Mouse (Mus musculus) G1E (cell line): ENCODE data around the gene Gm2174. TPM values are rescaled to one million over a fixed set of nuclear protein-coding genes. Genes with fewer than 3 reads are reported as not detected.
A peak's percentile ranks its signal among the peaks of the same experiment; 100 is the strongest.

ENCODE experiments used
- ATAC-seq: 2 replicates; pipeline ENCODE4 v1.8.0; 2016; ENCODE audit warnings: mild to moderate bottlenecking; ENCODE audit not compliant: insufficient number of reproducible peaks, poor library complexity, low FRiP score, severe bottlenecking; ENCODE audit errors: extremely low read depth
- DNase-seq: peaks from one replicate; pipeline ENCODE4 v3.0.0; 2012; ENCODE audit warnings: low spot score
- H3K27me3 ChIP-seq: 2 replicates; pipeline ENCODE4 v1.6.1; 2012; ENCODE audit warnings: mild to moderate bottlenecking, low read length, inconsistent platforms; ENCODE audit not compliant: insufficient read depth
- H3K36me3 ChIP-seq: replicated peaks from 2 replicates; pipeline ENCODE3; 2012; ENCODE audit warnings: mild to moderate bottlenecking, inconsistent platforms
- H3K4me1 ChIP-seq: 2 replicates; pipeline ENCODE4 v1.6.1; 2012; ENCODE audit warnings: low read depth, low read length, inconsistent platforms, mixed read lengths; ENCODE audit not compliant: insufficient read depth
- H3K4me3 ChIP-seq: 2 replicates; pipeline ENCODE4 v1.5.1; 2012; ENCODE audit warnings: low read depth, mild to moderate bottlenecking, inconsistent platforms, low read length, moderate library complexity, mixed read lengths
- H3K9me3 ChIP-seq: replicated peaks from 2 replicates; pipeline ENCODE4 v1.6.1; 2012; ENCODE audit warnings: inconsistent platforms
- CTCF ChIP-seq: IDR thresholded peaks from 2 replicates; pipeline ENCODE4 v1.5.1; 2012; ENCODE audit warnings: low read depth, low read length, inconsistent platforms, mixed read lengths
- GATA1 ChIP-seq: IDR thresholded peaks from 2 replicates; pipeline ENCODE4 v1.6.1; 2012; ENCODE audit warnings: borderline replicate concordance, low read length, inconsistent platforms, mixed read lengths
- GATA2 ChIP-seq: IDR thresholded peaks from 2 replicates; pipeline ENCODE4 v1.6.1; 2012; ENCODE audit warnings: low read depth, low read length, inconsistent platforms, borderline replicate concordance
- POLR2AphosphoS5 ChIP-seq: IDR thresholded peaks from 2 replicates; pipeline ENCODE4 v1.6.1; 2012; ENCODE audit warnings: low read depth, low read length, inconsistent platforms; ENCODE audit not compliant: insufficient replicate concordance
- TAL1 ChIP-seq: conservative IDR thresholded peaks from 2 replicates; pipeline ENCODE4 v1.6.1; 2012; ENCODE audit warnings: low read depth, low read length, inconsistent platforms, mixed read lengths
- polyA plus RNA-seq: library from polyadenylated mRNA; stranded (reverse); fragments of >175 nt; gene quantifications from 2 replicates; pipeline ENCODE4 v1.2.3, GENCODE M21; 2012
- total RNA-seq, 2 experiments: library from RNA; stranded (forward) in 1 of 2; stranded (reverse) in 1 of 2; fragments of 200-1000 nt in 1 of 2; fragments of >200 nt in 1 of 2; fragmentation: Nextera tagmentation in 1 of 2; gene quantifications; 2 replicates each; pipeline ENCODE4 v1.2.3; 2014 to 2017

The Gm2174 gene
- total and polyA plus RNA-seq, 3 experiments, result 52.9 TPM; not detected in 2

- no peaks in the 10 kb centered on the region for H3K27me3 ChIP-seq
- ATAC-seq (no peak), DNase-seq (no peak)
- TF ChIP-seq GATA1 (no peak), CTCF (no peak), GATA2 (no peak), TAL1 (no peak), POLR2AphosphoS5 (no peak)
- H3K9me3 ChIP-seq, result no peaks in the 10 kb centered on the region
- no peaks in the 10 kb centered on the region for H3K4me1 ChIP-seq
- no peak overlapping the region for H3K4me3 ChIP-seq
- H3K36me3 ChIP-seq, result peaks cover 25% of the 10 kb centered on the region
Observed at GRCm38 (mm10) chrX:56477553-56477952, 29.8 kb downstream of the Gm2174 start.

GRCm38 (mm10) chrX:56481906-56482305 is 34.1 kb downstream of the Gm2174 start:
- no peak overlapping the region for H3K4me3 ChIP-seq
- no peaks in the 10 kb centered on the region for H3K27me3 ChIP-seq
- ATAC-seq (no peak), DNase-seq (no peak)
- no peaks in the 10 kb centered on the region for H3K9me3 ChIP-seq
- peaks cover 26% of the 10 kb centered on the region for H3K36me3 ChIP-seq
- H3K4me1 ChIP-seq, result no peaks in the 10 kb centered on the region; the same call in 1 of the 2 replicates
- TF ChIP-seq CTCF, result no peak
- no peak for TF ChIP-seq TAL1
- no peak for TF ChIP-seq POLR2AphosphoS5

- no peak for DNase-seq
- Histone ChIP-seq H3K9me3 (no peaks in the 10 kb centered on the region), H3K36me3 (peaks cover 32% of the 10 kb centered on the region), H3K4me3 (no peak overlapping the region), H3K27me3 (no peaks in the 10 kb centered on the region), H3K4me1 (no peaks in the 10 kb centered on the region; the same call in 1 of the 2 replicates)
- no peak for TF ChIP-seq GATA1
- peak; percentile 55 for TF ChIP-seq CTCF
- ATAC-seq, result no peak
Observed at GRCm38 (mm10) chrX:56489758-56490157, 42.0 kb downstream of the Gm2174 start.

- Histone ChIP-seq H3K27me3 (no peaks in the 10 kb centered on the region), H3K4me1 (no peaks in the 10 kb centered on the region), H3K9me3 (no peaks in the 10 kb centered on the region), H3K36me3 (peaks cover 45% of the 10 kb centered on the region), H3K4me3 (no peak overlapping the region)
- no peak for ATAC-seq
- DNase-seq, result no peak
- TF ChIP-seq GATA2 (no peak), TAL1 (no peak), GATA1 (no peak), CTCF (no peak)
Observed at GRCm38 (mm10) chrX:56497241-56497640, 49.5 kb downstream of the Gm2174 start.

Other genes with a start within 250 kb of the Gm2174 start
- not detected in 2 replicates for gene Gm773, start 235.1 kb upstream of the Gm2174 start, total RNA-seq (2014; fragmentation: Nextera tagmentation)
- gene Gm773, start 235.1 kb upstream of the Gm2174 start, total RNA-seq (2017), result not detected in 2 replicates
- gene Gm773, start 235.1 kb upstream of the Gm2174 start, polyA plus RNA-seq, result not detected in 2 replicates
- gene Zfp449, start 101.6 kb upstream of the Gm2174 start, total RNA-seq (2014; fragmentation: Nextera tagmentation), result 0.68 and 0.83 TPM in 2 replicates
- 0.46 and 0.66 TPM in 2 replicates for gene Zfp449, start 101.6 kb upstream of the Gm2174 start, total RNA-seq (2017)
- 0.01 and 0.02 TPM in 2 replicates for gene Zfp449, start 101.6 kb upstream of the Gm2174 start, polyA plus RNA-seq
- not detected in 2 replicates for gene Smim10l2a, start 73.4 kb upstream of the Gm2174 start, total RNA-seq (2014; fragmentation: Nextera tagmentation)
- 0.11 TPM in 1 of 2 replicates, not detected in the other for gene Smim10l2a, start 73.4 kb upstream of the Gm2174 start, total RNA-seq (2017)
- not detected in 2 replicates for gene Smim10l2a, start 73.4 kb upstream of the Gm2174 start, polyA plus RNA-seq
- 126 and 143 TPM in 2 replicates for gene Ints6l, start 6.9 kb downstream of the Gm2174 start, total RNA-seq (2014; fragmentation: Nextera tagmentation)
- 163 and 178 TPM in 2 replicates for gene Ints6l, start 6.9 kb downstream of the Gm2174 start, total RNA-seq (2017)
- gene Ints6l, start 6.9 kb downstream of the Gm2174 start, polyA plus RNA-seq, result 4.0 and 6.3 TPM in 2 replicates
- gene Gm10477, start 76.8 kb downstream of the Gm2174 start, total RNA-seq (2014; fragmentation: Nextera tagmentation), result not detected in 2 replicates
- gene Gm10477, start 76.8 kb downstream of the Gm2174 start, total RNA-seq (2017), result not detected in 2 replicates
- not detected in 2 replicates for gene Gm10477, start 76.8 kb downstream of the Gm2174 start, polyA plus RNA-seq
- not detected in 2 replicates for gene Gm648, start 101.6 kb downstream of the Gm2174 start, total RNA-seq (2014; fragmentation: Nextera tagmentation)
- gene Gm648, start 101.6 kb downstream of the Gm2174 start, total RNA-seq (2017), result not detected in 2 replicates
- not detected in 2 replicates for gene Gm648, start 101.6 kb downstream of the Gm2174 start, polyA plus RNA-seq
- 24.4 and 26.4 TPM in 2 replicates for gene Mmgt1, start 150.1 kb downstream of the Gm2174 start, total RNA-seq (2014; fragmentation: Nextera tagmentation)
- 18.9 and 20.7 TPM in 2 replicates for gene Mmgt1, start 150.1 kb downstream of the Gm2174 start, total RNA-seq (2017)
- 0.36 and 0.78 TPM in 2 replicates for gene Mmgt1, start 150.1 kb downstream of the Gm2174 start, polyA plus RNA-seq
- gene Slc9a6, start 161.8 kb downstream of the Gm2174 start, total RNA-seq (2014; fragmentation: Nextera tagmentation), result 13.9 and 15.0 TPM in 2 replicates
- 9.0 and 10.5 TPM in 2 replicates for gene Slc9a6, start 161.8 kb downstream of the Gm2174 start, total RNA-seq (2017)
- 11.0 and 15.7 TPM in 2 replicates for gene Slc9a6, start 161.8 kb downstream of the Gm2174 start, polyA plus RNA-seq